Mouse (Mus musculus) spleen, postnatal 36 days (tissue): Measurements from ENCODE around the gene Sept9.

Experiments used
- DNase-seq, 2 experiments: peaks; one replicate each; pipeline ENCODE4 v3.0.0; 2022; ENCODE audit warnings: low spot score in 2 of 2, mixed read lengths in 1 of 2

Gene Sept9

GRCm38 (mm10) chr11:117199282-117200175 lies at the start of gene Sept9:
TSS of gene Sept9 (plus strand) at chr11:117199661.
- no peak for DNase-seq

- peak; percentile 18 to 28 for DNase-seq
Measured at GRCm38 (mm10) chr11:117150467-117150966, 48.9 kb upstream of the Sept9 start.

- no peak for DNase-seq
Measured at GRCm38 (mm10) chr11:117151461-117151860, 48.0 kb upstream of the Sept9 start.

GRCm38 (mm10) chr11:117152541-117152940 lies 46.9 kb upstream of the Sept9 start:
- DNase-seq, result no peak

GRCm38 (mm10) chr11:117153553-117153952 lies 45.9 kb upstream of the Sept9 start:
- no peak for DNase-seq

GRCm38 (mm10) chr11:117154088-117154815 lies 45.2 kb upstream of the Sept9 start:
- no peak for DNase-seq

GRCm38 (mm10) chr11:117156725-117157124 lies 42.7 kb upstream of the Sept9 start:
- no peak for DNase-seq

GRCm38 (mm10) chr11:117158343-117158742 lies 41.1 kb upstream of the Sept9 start:
- DNase-seq, result no peak

GRCm38 (mm10) chr11:117159257-117159945 lies 40.1 kb upstream of the Sept9 start:
- DNase-seq, result no peak

- no peak for DNase-seq
Measured at GRCm38 (mm10) chr11:117159946-117160307, 39.5 kb upstream of the Sept9 start.

- DNase-seq, result no peak
Measured at GRCm38 (mm10) chr11:117160791-117161190, 38.7 kb upstream of the Sept9 start.

GRCm38 (mm10) chr11:117161574-117161973 lies 37.9 kb upstream of the Sept9 start:
- no peak for DNase-seq

- no peak for DNase-seq
Measured at GRCm38 (mm10) chr11:117163098-117163497, 36.4 kb upstream of the Sept9 start.

- no peak for DNase-seq
Measured at GRCm38 (mm10) chr11:117163771-117164170, 35.7 kb upstream of the Sept9 start.

- DNase-seq, result no peak
Measured at GRCm38 (mm10) chr11:117168278-117169087, 31.0 kb upstream of the Sept9 start.

GRCm38 (mm10) chr11:117169088-117169635 lies 30.3 kb upstream of the Sept9 start:
- DNase-seq, result no peak

- no peak for DNase-seq
Measured at GRCm38 (mm10) chr11:117169801-117170565, 29.5 kb upstream of the Sept9 start.

- DNase-seq, result no peak
Measured at GRCm38 (mm10) chr11:117174098-117174892, 25.2 kb upstream of the Sept9 start.

- peak; percentile 51 to 58 for DNase-seq
Measured at GRCm38 (mm10) chr11:117174924-117175323, 24.5 kb upstream of the Sept9 start.
